Mouse (Mus musculus): ENCODE results near the gene Cpm. TPM values are rescaled to one million over a fixed set of nuclear protein-coding genes. Genes with fewer than 3 reads are reported as not detected.
A peak's percentile ranks its signal among the peaks of the same experiment; 100 is the strongest.

The Cpm gene
- polyA plus RNA-seq, 1 experiment from 2014 or later, result 69.8 TPM

- 54% methylated on average over 7 of the region's 7 CpGs for WGBS
- ATAC-seq (ENCODE audit: insufficient number of reproducible peaks, low FRiP score, low TSS enrichment, low read depth), result no peak
- no peak overlapping the region for H3K4me2 ChIP-seq
- peaks cover 11% of the 10 kb centered on the region for H3K4me1 ChIP-seq
- H3K4me3 ChIP-seq, result no peak overlapping the region
- H3K36me3 ChIP-seq, result no peaks in the 10 kb centered on the region
- H3K27ac ChIP-seq, result no peak overlapping the region
- no peaks in the 10 kb centered on the region for H3K9me3 ChIP-seq
- H3K27me3 ChIP-seq, result peaks cover 34% of the 10 kb centered on the region
- no peak overlapping the region for H3K9ac ChIP-seq
Measured at GRCm38 (mm10) chr10:117626840-117627615, 2.3 kb upstream of the Cpm start.

GRCm38 (mm10) chr10:117627616-117627930, 1.7 kb upstream of the Cpm start:
- Histone ChIP-seq H3K9me3 (no peaks in the 10 kb centered on the region), H3K36me3 (no peaks in the 10 kb centered on the region), H3K4me2 (no peak overlapping the region), H3K4me1 (peaks cover 11% of the 10 kb centered on the region), H3K4me3 (no peak overlapping the region), H3K27me3 (peaks cover 34% of the 10 kb centered on the region), H3K9ac (no peak overlapping the region), H3K27ac (no peak overlapping the region)
- ATAC-seq (ENCODE audit: insufficient number of reproducible peaks, low FRiP score, low TSS enrichment, low read depth), result no peak
- 46% methylated on average over 7 of the region's 7 CpGs for WGBS

GRCm38 (mm10) chr10:117627949-117628348, 1.4 kb upstream of the Cpm start:
- no peak overlapping the region for H3K9ac ChIP-seq
- no peak for ATAC-seq (ENCODE audit: insufficient number of reproducible peaks, low FRiP score, low TSS enrichment, low read depth)
- no peak overlapping the region for H3K4me3 ChIP-seq
- WGBS, result 31% methylated on average over 6 of the region's 6 CpGs
- H3K27me3 ChIP-seq, result peaks cover 34% of the 10 kb centered on the region
- no peaks in the 10 kb centered on the region for H3K9me3 ChIP-seq
- no peak overlapping the region for H3K4me2 ChIP-seq
- no peak overlapping the region for H3K27ac ChIP-seq
- no peaks in the 10 kb centered on the region for H3K36me3 ChIP-seq
- peaks cover 11% of the 10 kb centered on the region for H3K4me1 ChIP-seq

GRCm38 (mm10) chr10:117628363-117629168, 734 bp upstream of the Cpm start:
- Histone ChIP-seq H3K4me2 (peak overlapping the region; percentile 95), H3K36me3 (no peaks in the 10 kb centered on the region), H3K4me1 (peaks cover 11% of the 10 kb centered on the region), H3K4me3 (peak overlapping the region; percentile 65), H3K27me3 (peaks cover 34% of the 10 kb centered on the region), H3K9me3 (no peaks in the 10 kb centered on the region), H3K9ac (peak overlapping the region; percentile 28; the same call in 1 of the 2 replicates), H3K27ac (no peak overlapping the region)
- ATAC-seq (ENCODE audit: insufficient number of reproducible peaks, low FRiP score, low TSS enrichment, low read depth), result no peak
- 3% methylated on average over 25 of the region's 25 CpGs for WGBS

GRCm38 (mm10) chr10:117630176-117630575, 876 bp downstream of the Cpm start:
- Histone ChIP-seq H3K36me3 (no peaks in the 10 kb centered on the region), H3K27ac (no peak overlapping the region), H3K4me1 (peaks cover 11% of the 10 kb centered on the region), H3K27me3 (peaks cover 34% of the 10 kb centered on the region), H3K9me3 (no peaks in the 10 kb centered on the region), H3K9ac (no peak overlapping the region), H3K4me3 (peak overlapping the region; percentile 65), H3K4me2 (peak overlapping the region; percentile 95)
- no peak for ATAC-seq (ENCODE audit: insufficient number of reproducible peaks, low FRiP score, low TSS enrichment, low read depth)
- 23% methylated on average over 8 of the region's 8 CpGs for WGBS

- ATAC-seq (ENCODE audit: insufficient number of reproducible peaks, low FRiP score, low TSS enrichment, low read depth), result no peak
- WGBS, result 51% methylated on average over 2 of the region's 2 CpGs
- Histone ChIP-seq H3K4me3 (no peak overlapping the region), H3K27me3 (peaks cover 34% of the 10 kb centered on the region), H3K4me2 (no peak overlapping the region), H3K27ac (no peak overlapping the region), H3K36me3 (no peaks in the 10 kb centered on the region), H3K4me1 (peaks cover 11% of the 10 kb centered on the region), H3K9me3 (no peaks in the 10 kb centered on the region), H3K9ac (no peak overlapping the region)
Measured at GRCm38 (mm10) chr10:117630810-117631209, 1.5 kb downstream of the Cpm start.

- Histone ChIP-seq H3K9me3 (no peaks in the 10 kb centered on the region), H3K27ac (no peak overlapping the region), H3K4me3 (no peak overlapping the region), H3K36me3 (no peaks in the 10 kb centered on the region), H3K27me3 (peaks cover 34% of the 10 kb centered on the region), H3K4me2 (no peak overlapping the region), H3K9ac (no peak overlapping the region), H3K4me1 (peaks cover 11% of the 10 kb centered on the region)
- no peak for ATAC-seq (ENCODE audit: insufficient number of reproducible peaks, low FRiP score, low TSS enrichment, low read depth)
- WGBS, result 85% methylated on average over 16 of the region's 16 CpGs
Measured at GRCm38 (mm10) chr10:117631562-117632259, 2.4 kb downstream of the Cpm start.

- Histone ChIP-seq H3K27me3 (peaks cover 29% of the 10 kb centered on the region), H3K36me3 (no peaks in the 10 kb centered on the region), H3K4me1 (peaks cover 11% of the 10 kb centered on the region), H3K4me2 (no peak overlapping the region), H3K27ac (no peak overlapping the region), H3K9me3 (no peaks in the 10 kb centered on the region), H3K4me3 (no peak overlapping the region), H3K9ac (no peak overlapping the region)
- 87% methylated on average over 4 of the region's 4 CpGs for WGBS
- no peak for ATAC-seq (ENCODE audit: insufficient number of reproducible peaks, low FRiP score, low TSS enrichment, low read depth)
Measured at GRCm38 (mm10) chr10:117632394-117632793, 3.1 kb downstream of the Cpm start.

GRCm38 (mm10) chr10:117633564-117634208, 4.4 kb downstream of the Cpm start:
- H3K27me3 ChIP-seq, result peaks cover 18% of the 10 kb centered on the region
- H3K4me2 ChIP-seq, result no peak overlapping the region
- H3K9ac ChIP-seq, result no peak overlapping the region
- WGBS, result 91% methylated on average over 5 of the region's 5 CpGs
- H3K27ac ChIP-seq, result no peak overlapping the region
- no peaks in the 10 kb centered on the region for H3K9me3 ChIP-seq
- peaks cover 8% of the 10 kb centered on the region for H3K4me1 ChIP-seq
- no peaks in the 10 kb centered on the region for H3K36me3 ChIP-seq
- H3K4me3 ChIP-seq, result no peak overlapping the region
- no peak for ATAC-seq (ENCODE audit: insufficient number of reproducible peaks, low FRiP score, low TSS enrichment, low read depth)

GRCm38 (mm10) chr10:117634323-117635030, 5.2 kb downstream of the Cpm start:
- Histone ChIP-seq H3K27me3 (peaks cover 10% of the 10 kb centered on the region), H3K4me2 (no peak overlapping the region), H3K9me3 (no peaks in the 10 kb centered on the region), H3K9ac (no peak overlapping the region), H3K4me3 (no peak overlapping the region), H3K27ac (no peak overlapping the region), H3K4me1 (peaks cover 2% of the 10 kb centered on the region; the same call in 1 of the 2 replicates), H3K36me3 (no peaks in the 10 kb centered on the region)
- WGBS, result 79% methylated on average over 10 of the region's 10 CpGs
- no peak for ATAC-seq (ENCODE audit: insufficient number of reproducible peaks, low FRiP score, low TSS enrichment, low read depth)

GRCm38 (mm10) chr10:117635078-117635771, 5.9 kb downstream of the Cpm start:
- no peaks in the 10 kb centered on the region for H3K36me3 ChIP-seq
- no peak overlapping the region for H3K4me3 ChIP-seq
- H3K4me1 ChIP-seq, result no peaks in the 10 kb centered on the region
- no peak overlapping the region for H3K27ac ChIP-seq
- no peaks in the 10 kb centered on the region for H3K9me3 ChIP-seq
- no peak overlapping the region for H3K4me2 ChIP-seq
- H3K9ac ChIP-seq, result no peak overlapping the region
- H3K27me3 ChIP-seq, result peaks cover 4% of the 10 kb centered on the region
- 86% methylated on average over 8 of the region's 8 CpGs for WGBS
- ATAC-seq (ENCODE audit: insufficient number of reproducible peaks, low FRiP score, low TSS enrichment, low read depth), result no peak
